Mouse (Mus musculus): Measurements from ENCODE around the gene Rbfox3. TPM values are rescaled to one million over a fixed set of nuclear protein-coding genes. Genes with fewer than 3 reads are reported as not detected.
A peak's percentile ranks its signal among the peaks of the same experiment; 100 is the strongest.

Gene Rbfox3
- total RNA-seq, 2 experiments from 2014 or later, result 0.11 to 0.14 TPM

GRCm38 (mm10) chr11:118528761-118529160, 382.6 kb downstream of the Rbfox3 start:
- intact Hi-C loops (cut with DNase I), result no loop called here
- DNase-seq, result no peak

GRCm38 (mm10) chr11:118525059-118525458, 386.3 kb downstream of the Rbfox3 start:
- intact Hi-C loops (cut with DNase I), result no loop called here
- DNase-seq, result no peak

GRCm38 (mm10) chr11:118523496-118524145, 387.8 kb downstream of the Rbfox3 start:
- no peak for DNase-seq
- intact Hi-C loops (cut with DNase I), result no loop called here

- intact Hi-C loops (cut with DNase I), result no loop called here
- DNase-seq, result no peak
These were observed 390.5 kb downstream of the Rbfox3 start for GRCm38 (mm10) chr11:118520932-118521331.

GRCm38 (mm10) chr11:118520251-118520650, 391.1 kb downstream of the Rbfox3 start:
- DNase-seq, result no peak
- intact Hi-C loops (cut with DNase I), result no loop called here

- intact Hi-C loops (cut with DNase I), result no loop called here
- DNase-seq, result peak; percentile 63 to 67
These were observed 392.7 kb downstream of the Rbfox3 start for GRCm38 (mm10) chr11:118518743-118519142.

GRCm38 (mm10) chr11:118517924-118518323, 393.5 kb downstream of the Rbfox3 start:
- DNase-seq, result no peak
- intact Hi-C loops (cut with DNase I), result no loop called here

- no peak for DNase-seq
- intact Hi-C loops (cut with DNase I), result no loop called here
These were observed 399.0 kb downstream of the Rbfox3 start for GRCm38 (mm10) chr11:118512257-118512910.

- DNase-seq, result peak in 1 of 2 experiments; percentile 50
- intact Hi-C loops (cut with DNase I), result no loop called here
These were observed 399.5 kb downstream of the Rbfox3 start for GRCm38 (mm10) chr11:118511851-118512250.

GRCm38 (mm10) chr11:118508341-118508740, 403.1 kb downstream of the Rbfox3 start:
- intact Hi-C loops (cut with DNase I), result loop anchor here (1.0 kb wide), 1 partner anchor 232 kb away; no protein-coding TSS in a partner anchor
- no peak for DNase-seq

- intact Hi-C loops (cut with DNase I), result loop anchor here (1.0 kb wide), 1 partner anchor 232 kb away; no protein-coding TSS in a partner anchor
- DNase-seq, result peak; percentile 73 to 84
These were observed 403.5 kb downstream of the Rbfox3 start for GRCm38 (mm10) chr11:118507904-118508303.

- DNase-seq, result no peak
- intact Hi-C loops (cut with DNase I), result no loop called here
These were observed 404.3 kb downstream of the Rbfox3 start for GRCm38 (mm10) chr11:118507095-118507494.

- intact Hi-C loops (cut with DNase I), result no loop called here
- no peak for DNase-seq
These were observed 407.3 kb downstream of the Rbfox3 start for GRCm38 (mm10) chr11:118504180-118504454.

- intact Hi-C loops (cut with DNase I), result no loop called here
- DNase-seq, result no peak
These were observed 407.8 kb downstream of the Rbfox3 start for GRCm38 (mm10) chr11:118503418-118504179.

GRCm38 (mm10) chr11:118502990-118503389, 408.4 kb downstream of the Rbfox3 start:
- intact Hi-C loops (cut with DNase I), result no loop called here
- DNase-seq, result no peak

- no peak for DNase-seq
- intact Hi-C loops (cut with DNase I), result no loop called here
These were observed 415.2 kb downstream of the Rbfox3 start for GRCm38 (mm10) chr11:118496066-118496689.

GRCm38 (mm10) chr11:118495065-118495464, 416.3 kb downstream of the Rbfox3 start:
- intact Hi-C loops (cut with DNase I), result no loop called here
- DNase-seq, result no peak

GRCm38 (mm10) chr11:118494001-118494737, 417.2 kb downstream of the Rbfox3 start:
- intact Hi-C loops (cut with DNase I), result no loop called here
- no peak for DNase-seq

- intact Hi-C loops (cut with DNase I), result no loop called here
These were observed 417.9 kb downstream of the Rbfox3 start for GRCm38 (mm10) chr11:118493458-118493857.

GRCm38 (mm10) chr11:118491230-118491629, 420.2 kb downstream of the Rbfox3 start:
- intact Hi-C loops (cut with DNase I), result loop anchor here (1.0 to 2.0 kb wide), 2 partner anchors 45 to 66 kb away; no protein-coding TSS in a partner anchor
- no peak for DNase-seq

More at GRCm38 (mm10) chr11:118493458-118493857, 417.9 kb downstream of the Rbfox3 start:
- no peak for DNase-seq

Measured in heart, postnatal 36 days (tissue).